Mouse (Mus musculus): Measurements from ENCODE around the gene Cwc27.

DNA sequence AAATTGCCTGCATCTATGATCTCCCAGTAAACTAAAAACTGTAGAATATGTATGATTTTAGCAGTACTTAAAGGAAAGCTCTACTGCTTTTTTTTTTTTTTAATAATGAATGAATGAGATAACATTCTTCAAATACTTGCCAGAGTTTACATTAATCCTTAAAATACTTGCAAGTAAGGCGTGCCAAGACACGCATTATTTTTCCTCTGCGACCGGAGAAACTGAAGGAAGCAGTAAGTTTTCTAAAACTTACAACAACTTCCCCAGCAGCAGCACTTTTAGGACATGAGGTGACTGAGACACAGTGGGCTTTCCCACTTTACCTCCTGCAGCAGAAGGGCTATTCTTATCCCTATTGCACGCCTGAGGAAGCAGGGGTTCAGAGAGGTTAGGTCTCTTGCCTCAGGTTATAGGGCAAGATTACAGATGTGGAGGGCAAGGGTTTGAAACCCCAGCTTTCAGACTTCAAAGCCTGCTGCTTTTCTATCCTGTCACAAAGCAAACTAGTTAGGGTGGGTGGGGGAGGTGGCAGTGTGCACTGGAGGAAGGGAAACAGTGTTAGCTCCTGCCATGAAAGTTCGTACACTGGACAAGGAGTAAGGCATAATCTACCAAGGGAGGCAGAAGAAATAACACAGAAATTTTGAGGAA is 132.5 kb downstream of the Cwc27 start:
- TF ChIP-seq CTCF (IDR thresholded peaks at IDR 0.05; ENCODE audit: control insufficient read depth, insufficient read depth, insufficient read length) (no peak), MYOD1 (IDR thresholded peaks at IDR 0.05; ENCODE audit: control insufficient read depth, insufficient read length, low read depth) (no peak)

All from C2C12 (cell line).